Mouse (Mus musculus) right cerebral cortex, postnatal 36 days (tissue): Measurements from ENCODE around the gene Pacsin1.
"Not testable (repeated sequence)": the region's sequence is repeated elsewhere in the genome, so short reads cannot be mapped to it uniquely, and the experiment has no call there.

Source experiments
- DNase-seq, 2 experiments: peaks; one replicate each; pipeline ENCODE4 v3.0.0; 2022; ENCODE audit warnings: low spot score in 2 of 2, mixed read lengths in 1 of 2

Gene Pacsin1

GRCm38 (mm10) chr17:27636132-27637020 is 18.9 kb upstream of the Pacsin1 start, which contains the start of gene Rps10:
TSS of gene Rps10 (minus strand) at chr17:27636669.
- no peak for DNase-seq

- DNase-seq = no peak
Measured at GRCm38 (mm10) chr17:27637333-27637732, 18.0 kb upstream of the Pacsin1 start.

- DNase-seq = peak; percentile 86 to 89
Measured at GRCm38 (mm10) chr17:27638921-27639332, 16.4 kb upstream of the Pacsin1 start.

- DNase-seq = not testable (repeated sequence)
Measured at GRCm38 (mm10) chr17:27639851-27640250, 15.5 kb upstream of the Pacsin1 start.

- DNase-seq = peak; percentile 80 to 88
Measured at GRCm38 (mm10) chr17:27642491-27643062, 12.7 kb upstream of the Pacsin1 start.

- DNase-seq = no peak
Measured at GRCm38 (mm10) chr17:27643101-27643500, 12.2 kb upstream of the Pacsin1 start.

- no peak for DNase-seq
Measured at GRCm38 (mm10) chr17:27643756-27644155, 11.6 kb upstream of the Pacsin1 start.

GRCm38 (mm10) chr17:27644572-27644971 is 10.7 kb upstream of the Pacsin1 start:
- no peak for DNase-seq

GRCm38 (mm10) chr17:27645807-27646206 is 9.5 kb upstream of the Pacsin1 start:
- no peak for DNase-seq

GRCm38 (mm10) chr17:27650160-27650559 is 5.1 kb upstream of the Pacsin1 start:
- DNase-seq = no peak

- DNase-seq = no peak
Measured at GRCm38 (mm10) chr17:27650586-27650985, 4.7 kb upstream of the Pacsin1 start.

GRCm38 (mm10) chr17:27652046-27652790 is 3.1 kb upstream of the Pacsin1 start:
- no peak for DNase-seq

- DNase-seq = no peak
Measured at GRCm38 (mm10) chr17:27653253-27653959, 1.9 kb upstream of the Pacsin1 start.

GRCm38 (mm10) chr17:27656011-27656399 is 696 bp downstream of the Pacsin1 start:
- peak; percentile 74 to 77 for DNase-seq

GRCm38 (mm10) chr17:27656414-27656813 is 1.1 kb downstream of the Pacsin1 start:
- DNase-seq = no peak

GRCm38 (mm10) chr17:27657123-27657522 is 1.8 kb downstream of the Pacsin1 start:
- no peak for DNase-seq

- no peak for DNase-seq
Measured at GRCm38 (mm10) chr17:27658767-27659166, 3.5 kb downstream of the Pacsin1 start.

GRCm38 (mm10) chr17:27671720-27672119 is 16.4 kb downstream of the Pacsin1 start:
- no peak for DNase-seq

GRCm38 (mm10) chr17:27673945-27674344 is 18.6 kb downstream of the Pacsin1 start:
- DNase-seq = no peak

GRCm38 (mm10) chr17:27675453-27675852 is 20.1 kb downstream of the Pacsin1 start:
- no peak for DNase-seq

- no peak for DNase-seq
Measured at GRCm38 (mm10) chr17:27676270-27676669, 21.0 kb downstream of the Pacsin1 start.

- no peak for DNase-seq
Measured at GRCm38 (mm10) chr17:27677756-27678155, 22.4 kb downstream of the Pacsin1 start.
